Mouse (Mus musculus): ENCODE results near the gene Itga5.
A peak's percentile ranks its signal among the peaks of the same experiment; 100 is the strongest.

Gene Itga5

GRCm38 (mm10) chr15:103371208-103371607, 4.6 kb upstream of the Itga5 start:
- TF ChIP-seq GATA4 (IDR thresholded peaks at IDR 0.05; ENCODE audit: insufficient replicate concordance, low read length), result no peak

GRCm38 (mm10) chr15:103370462-103370861, 3.9 kb upstream of the Itga5 start:
- TF ChIP-seq GATA4 (IDR thresholded peaks at IDR 0.05; ENCODE audit: insufficient replicate concordance, low read length), result no peak

GRCm38 (mm10) chr15:103369123-103369522, 2.6 kb upstream of the Itga5 start:
- TF ChIP-seq GATA4 (IDR thresholded peaks at IDR 0.05; ENCODE audit: insufficient replicate concordance, low read length), result no peak

GRCm38 (mm10) chr15:103368179-103368940, 1.8 kb upstream of the Itga5 start:
- TF ChIP-seq GATA4 (IDR thresholded peaks at IDR 0.05; ENCODE audit: insufficient replicate concordance, low read length), result no peak

- TF ChIP-seq GATA4 (IDR thresholded peaks at IDR 0.05; ENCODE audit: insufficient replicate concordance, low read length), result no peak
These were observed 840 bp downstream of the Itga5 start for GRCm38 (mm10) chr15:103365471-103366375.

- TF ChIP-seq GATA4 (IDR thresholded peaks at IDR 0.05; ENCODE audit: insufficient replicate concordance, low read length), result no peak
These were observed 1.8 kb downstream of the Itga5 start for GRCm38 (mm10) chr15:103364761-103365160.

GRCm38 (mm10) chr15:103363809-103364208, 2.8 kb downstream of the Itga5 start:
- TF ChIP-seq GATA4 (IDR thresholded peaks at IDR 0.05; ENCODE audit: insufficient replicate concordance, low read length), result no peak

GRCm38 (mm10) chr15:103362950-103363349, 3.6 kb downstream of the Itga5 start:
- TF ChIP-seq GATA4 (IDR thresholded peaks at IDR 0.05; ENCODE audit: insufficient replicate concordance, low read length), result no peak

GRCm38 (mm10) chr15:103362333-103362732, 4.2 kb downstream of the Itga5 start:
- TF ChIP-seq GATA4 (IDR thresholded peaks at IDR 0.05; ENCODE audit: insufficient replicate concordance, low read length), result no peak

GRCm38 (mm10) chr15:103361269-103361668, 5.3 kb downstream of the Itga5 start:
- no peak for TF ChIP-seq GATA4 (IDR thresholded peaks at IDR 0.05; ENCODE audit: insufficient replicate concordance, low read length)

- TF ChIP-seq GATA4 (IDR thresholded peaks at IDR 0.05; ENCODE audit: insufficient replicate concordance, low read length), result no peak
These were observed 6.5 kb downstream of the Itga5 start for GRCm38 (mm10) chr15:103359869-103360602.

GRCm38 (mm10) chr15:103359122-103359510, 7.4 kb downstream of the Itga5 start:
- TF ChIP-seq GATA4 (IDR thresholded peaks at IDR 0.05; ENCODE audit: insufficient replicate concordance, low read length), result no peak

- TF ChIP-seq GATA4 (IDR thresholded peaks at IDR 0.05; ENCODE audit: insufficient replicate concordance, low read length), result peak; percentile 87; the same call in 1 of the 2 replicates
These were observed 8.1 kb downstream of the Itga5 start for GRCm38 (mm10) chr15:103358278-103359121.

- TF ChIP-seq GATA4 (IDR thresholded peaks at IDR 0.05; ENCODE audit: insufficient replicate concordance, low read length), result no peak
These were observed 8.7 kb downstream of the Itga5 start for GRCm38 (mm10) chr15:103357817-103358216.

All from liver, adult (tissue).